Mouse (Mus musculus) midbrain, embryonic 10.5 days (tissue): ENCODE data around the gene Srebf1. TPM values are rescaled to one million over a fixed set of nuclear protein-coding genes. Genes with fewer than 3 reads are reported as not detected.

Experiments used
- DNase-seq: peaks from one replicate; pipeline ENCODE4 v3.0.0-alpha.2; 2017; ENCODE audit warnings: low spot score
- H3K27ac ChIP-seq: fragments of 300-500 bp; sonication (generic); replicated peaks from 2 replicates; pipeline ENCODE4 v1.5.1; 2016; ENCODE audit warnings: mild to moderate bottlenecking
- H3K27me3 ChIP-seq: fragments of 300-500 bp; sonication (generic); 2 replicates; pipeline ENCODE4 v1.6.1; 2016; ENCODE audit warnings: low read depth, mild to moderate bottlenecking; ENCODE audit not compliant: poor library complexity, severe bottlenecking
- H3K36me3 ChIP-seq: fragments of 300-500 bp; sonication (generic); 2 replicates; pipeline ENCODE4 v1.6.1; 2016; ENCODE audit warnings: mild to moderate bottlenecking, moderate library complexity
- H3K4me1 ChIP-seq: fragments of 300-500 bp; sonication (generic); 2 replicates; pipeline ENCODE4 v1.6.1; 2016
- H3K4me3 ChIP-seq: fragments of 300-500 bp; sonication (generic); 2 replicates; pipeline ENCODE4 v1.5.1; 2016; ENCODE audit warnings: mild to moderate bottlenecking, moderate library complexity
- H3K9me3 ChIP-seq: fragments of 300-500 bp; sonication (generic); replicated peaks from 2 replicates; pipeline ENCODE4 v1.6.1; 2016; ENCODE audit warnings: mild to moderate bottlenecking
- WGBS: fragments of 180-500 bp; shearing (Covaris S2); methylation state at CpG from one replicate; pipeline ENCODE4 v1.1.7; 2016; 5-methylcytosine and 5-hydroxymethylcytosine counted together
- polyA plus RNA-seq: library from polyadenylated mRNA; unstranded; fragments of >200 nt; fragmentation: Nextera tagmentation; extraction: Ambion mirVana; gene quantifications from 2 replicates; pipeline ENCODE4 v1.2.1, GENCODE M21; 2016

Srebf1 gene
- polyA plus RNA-seq, 1 experiment from 2014 or later = 47.0 TPM

DNA sequence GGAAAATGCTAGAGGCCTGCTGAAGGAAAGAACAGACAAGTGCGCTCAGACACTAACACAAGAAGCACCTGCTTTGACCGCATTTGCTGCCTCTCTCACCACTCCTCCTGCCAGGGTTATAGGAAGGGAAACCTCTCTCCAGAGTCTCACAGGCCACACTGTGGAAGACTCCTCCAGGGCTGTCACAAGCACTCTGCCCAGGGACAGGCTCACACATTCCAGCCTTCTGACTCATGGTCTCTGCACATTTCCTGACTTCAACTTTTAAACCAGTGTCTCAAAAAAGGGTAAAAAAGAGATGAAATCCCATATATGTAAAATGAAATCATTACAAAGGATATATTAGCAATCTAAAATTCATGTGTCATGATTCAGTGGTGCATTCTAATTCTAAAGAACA is 31.2 kb upstream of the Srebf1 start:
- 94% methylated on average over 2 of the region's 2 CpGs for WGBS
- Histone ChIP-seq H3K4me1 (peaks cover 10% of the 10 kb centered on the region), H3K4me3 (no peak overlapping the region), H3K9me3 (no peaks in the 10 kb centered on the region), H3K27ac (no peak overlapping the region), H3K27me3 (no peaks in the 10 kb centered on the region), H3K36me3 (peaks cover 10% of the 10 kb centered on the region; the same call in 1 of the 2 replicates)
- DNase-seq = no peak

DNA sequence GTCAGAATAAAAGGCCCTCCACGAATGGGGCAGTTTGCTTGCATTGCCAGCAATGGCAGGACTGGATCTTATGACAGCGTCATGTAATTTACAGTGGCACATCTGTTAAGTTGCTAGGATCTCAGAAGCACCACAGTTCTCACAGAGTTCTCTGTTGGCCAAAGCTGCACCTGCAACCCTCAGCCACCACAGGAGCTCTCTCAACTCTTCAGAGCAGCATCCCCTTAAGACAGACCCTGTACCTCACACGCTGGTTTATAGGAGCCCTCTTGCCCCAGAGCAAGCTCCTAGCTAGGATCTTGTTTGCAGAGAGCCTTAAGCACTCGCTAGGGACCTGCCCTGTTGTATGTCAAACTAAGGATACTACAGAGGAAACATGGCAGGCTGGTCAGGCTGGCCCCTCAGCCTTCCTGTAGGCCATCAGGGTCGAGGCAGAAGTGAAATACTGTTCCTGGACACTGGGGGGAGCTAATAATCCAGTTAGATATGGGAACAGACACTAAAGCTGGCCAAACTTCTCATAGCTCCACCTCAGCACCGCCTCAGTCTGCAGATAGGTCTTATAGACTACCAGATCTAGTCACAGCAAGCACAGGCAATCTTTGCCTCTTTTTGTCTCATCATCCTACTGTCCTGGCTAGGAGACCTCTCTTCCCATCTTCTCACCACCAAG is 28.7 kb upstream of the Srebf1 start:
- H3K36me3 ChIP-seq = peaks cover 5% of the 10 kb centered on the region; the same call in 1 of the 2 replicates
- no peaks in the 10 kb centered on the region for H3K9me3 ChIP-seq
- peaks cover 19% of the 10 kb centered on the region for H3K4me1 ChIP-seq
- 55% methylated on average over 6 of the region's 6 CpGs for whole genome bisulfite sequencing
- peak; percentile 33 for DNase-seq
- H3K27ac ChIP-seq = no peak overlapping the region
- H3K4me3 ChIP-seq = no peak overlapping the region
- no peaks in the 10 kb centered on the region for H3K27me3 ChIP-seq

DNA sequence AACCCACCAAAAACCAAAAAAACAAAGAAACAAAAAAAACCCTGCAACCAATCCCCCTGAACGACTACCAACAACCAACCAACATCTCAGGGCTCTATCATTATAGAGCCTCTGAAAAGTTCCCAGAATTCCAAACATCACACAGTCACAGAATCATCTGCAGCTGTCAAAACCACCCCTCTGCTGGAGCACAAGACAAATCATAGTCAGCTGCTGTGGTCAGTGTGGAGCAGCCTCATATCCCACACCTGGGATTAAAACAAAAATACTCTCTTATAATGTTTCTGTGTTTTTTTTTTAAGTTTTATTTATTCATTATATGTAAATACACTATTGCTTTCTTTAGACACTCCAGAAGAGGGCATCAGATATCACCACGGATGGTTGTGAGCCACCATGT is 27.5 kb upstream of the Srebf1 start:
- H3K36me3 ChIP-seq = peaks cover 5% of the 10 kb centered on the region; the same call in 1 of the 2 replicates
- no peak overlapping the region for H3K27ac ChIP-seq
- no peak overlapping the region for H3K4me3 ChIP-seq
- WGBS = 85% methylated on average over 2 of the region's 2 CpGs
- no peaks in the 10 kb centered on the region for H3K9me3 ChIP-seq
- peaks cover 19% of the 10 kb centered on the region for H3K4me1 ChIP-seq
- DNase-seq = no peak
- no peaks in the 10 kb centered on the region for H3K27me3 ChIP-seq

DNA sequence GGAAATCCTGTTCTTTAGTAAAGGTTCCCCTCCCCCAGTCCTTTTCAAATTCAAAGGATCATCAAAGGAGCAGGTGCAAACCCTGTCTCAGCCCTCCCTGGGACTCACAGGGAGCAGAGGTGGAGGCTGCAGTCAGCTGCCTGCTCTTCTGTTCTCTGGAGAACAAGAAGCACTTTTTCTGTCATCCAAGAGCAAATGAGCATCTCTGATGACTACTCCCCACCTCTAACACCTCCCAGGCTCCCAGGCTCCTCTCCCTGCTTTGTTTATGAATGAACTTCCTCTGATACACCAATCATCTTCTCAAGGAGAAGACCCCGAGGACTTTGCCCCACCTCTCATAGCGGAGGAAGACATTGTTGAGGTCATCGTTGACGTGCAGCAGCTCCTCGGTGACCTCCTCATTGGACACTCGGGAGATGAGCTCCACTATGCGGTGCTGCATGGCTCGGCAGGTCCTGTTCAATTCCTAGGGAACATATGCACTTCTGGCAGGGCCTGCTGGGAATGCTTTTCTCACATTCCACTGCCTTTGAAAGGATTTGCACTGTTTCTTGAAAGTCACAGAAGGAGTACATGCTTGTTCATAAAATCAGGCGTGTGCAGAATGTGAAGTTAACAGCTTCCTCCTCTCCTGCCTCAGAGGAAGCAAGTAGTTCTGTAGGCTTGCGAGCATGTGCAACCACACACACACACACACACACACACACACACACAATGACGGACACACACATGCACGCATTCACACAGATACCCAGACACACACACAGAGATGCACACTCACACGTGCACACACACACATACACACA is 26.4 kb upstream of the Srebf1 start:
- H3K27ac ChIP-seq = peak overlapping the region; percentile 61; the same call in 1 of the 2 replicates
- peaks cover 20% of the 10 kb centered on the region for H3K4me1 ChIP-seq
- no peak overlapping the region for H3K4me3 ChIP-seq
- DNase-seq = peak; percentile 22
- WGBS = 59% methylated on average over 13 of the region's 13 CpGs
- peaks cover 5% of the 10 kb centered on the region; the same call in 1 of the 2 replicates for H3K36me3 ChIP-seq
- H3K9me3 ChIP-seq = no peaks in the 10 kb centered on the region
- no peaks in the 10 kb centered on the region for H3K27me3 ChIP-seq

GRCm38 (mm10) chr11:60247753-60248550 is 25.6 kb upstream of the Srebf1 start:
- Histone ChIP-seq H3K4me3 (no peak overlapping the region), H3K27me3 (no peaks in the 10 kb centered on the region), H3K4me1 (peaks cover 20% of the 10 kb centered on the region), H3K36me3 (peaks cover 5% of the 10 kb centered on the region; the same call in 1 of the 2 replicates), H3K27ac (peak overlapping the region; percentile 61; the same call in 1 of the 2 replicates), H3K9me3 (no peaks in the 10 kb centered on the region)
- DNase-seq = no peak
- WGBS = 69% methylated on average over 5 of the region's 5 CpGs

DNA sequence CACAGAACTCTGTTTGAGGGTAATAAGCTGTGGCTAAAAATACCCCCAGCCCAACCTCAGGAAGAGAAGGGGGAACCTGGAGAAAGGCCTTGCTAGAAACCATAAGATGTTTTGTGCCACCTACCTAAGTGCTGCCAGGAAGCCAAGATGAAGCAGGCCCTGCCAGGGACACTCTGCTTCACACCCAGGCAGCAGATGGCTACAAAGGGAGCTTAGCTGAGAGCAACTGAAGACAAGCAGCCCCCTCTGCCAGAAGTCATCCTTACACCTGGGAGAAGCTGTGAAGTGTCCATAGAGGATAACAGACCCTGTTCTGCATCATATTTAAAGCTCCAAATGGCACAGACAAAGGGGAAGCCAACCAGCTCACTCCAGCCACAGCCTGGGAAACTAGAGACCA is 23.7 kb upstream of the Srebf1 start:
- peak overlapping the region; percentile 25; the same call in 1 of the 2 replicates for H3K27ac ChIP-seq
- no peaks in the 10 kb centered on the region for H3K9me3 ChIP-seq
- peaks cover 9% of the 10 kb centered on the region; the same call in 1 of the 2 replicates for H3K36me3 ChIP-seq
- H3K4me3 ChIP-seq = no peak overlapping the region
- H3K4me1 ChIP-seq = peaks cover 20% of the 10 kb centered on the region
- H3K27me3 ChIP-seq = no peaks in the 10 kb centered on the region
- DNase-seq = no peak

- 73% methylated on average over 11 of the region's 11 CpGs for WGBS
- no peak for DNase-seq
- H3K27ac ChIP-seq = no peak overlapping the region
These were observed 22.2 kb upstream of the Srebf1 start for GRCm38 (mm10) chr11:60244503-60245143.

GRCm38 (mm10) chr11:60240509-60240908 is 18.1 kb upstream of the Srebf1 start:
- peaks cover 14% of the 10 kb centered on the region; the same call in 1 of the 2 replicates for H3K36me3 ChIP-seq
- H3K27me3 ChIP-seq = no peaks in the 10 kb centered on the region
- no peak for DNase-seq
- no peaks in the 10 kb centered on the region for H3K9me3 ChIP-seq
- H3K4me3 ChIP-seq = no peak overlapping the region
- H3K4me1 ChIP-seq = peaks cover 5% of the 10 kb centered on the region; the same call in 1 of the 2 replicates
- 90% methylated on average over 4 of the region's 4 CpGs for WGBS
- H3K27ac ChIP-seq = no peak overlapping the region

More at GRCm38 (mm10) chr11:60244503-60245143, 22.2 kb upstream of the Srebf1 start:
- Histone ChIP-seq H3K36me3 (peaks cover 14% of the 10 kb centered on the region; the same call in 1 of the 2 replicates), H3K4me3 (no peak overlapping the region), H3K4me1 (peaks cover 20% of the 10 kb centered on the region), H3K9me3 (no peaks in the 10 kb centered on the region), H3K27me3 (no peaks in the 10 kb centered on the region)

GRCm38 (mm10) chr11:60235351-60235750 is 13.0 kb upstream of the Srebf1 start:
- no peak overlapping the region for H3K27ac ChIP-seq
- 85% methylated on average over 5 of the region's 5 CpGs for WGBS
- no peak overlapping the region for H3K4me3 ChIP-seq
- no peaks in the 10 kb centered on the region for H3K9me3 ChIP-seq
- DNase-seq = no peak
- H3K27me3 ChIP-seq = no peaks in the 10 kb centered on the region
- H3K4me1 ChIP-seq = peaks cover 29% of the 10 kb centered on the region
- peaks cover 5% of the 10 kb centered on the region; the same call in 1 of the 2 replicates for H3K36me3 ChIP-seq

DNA sequence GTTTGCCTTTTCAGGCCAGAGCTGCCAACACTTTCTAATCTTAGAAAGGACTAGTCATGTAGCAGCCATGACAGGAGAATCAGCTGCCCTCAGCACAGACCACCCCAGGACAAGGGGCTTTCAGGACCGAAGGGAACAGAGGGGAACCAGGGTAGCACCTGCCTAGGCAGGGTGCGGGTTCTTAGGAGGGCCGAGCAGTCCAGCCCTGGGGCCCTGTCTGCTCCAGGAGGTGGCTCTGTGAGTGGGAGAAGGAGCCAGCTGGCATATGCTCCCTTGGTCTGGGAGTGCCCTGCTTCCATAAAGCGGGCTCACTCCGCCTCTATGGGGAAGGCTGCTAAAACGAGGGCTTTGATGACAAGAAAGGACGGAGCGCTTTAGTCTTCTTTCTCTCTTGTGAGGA is 10.9 kb upstream of the Srebf1 start:
- H3K4me3 ChIP-seq = no peak overlapping the region
- peaks cover 31% of the 10 kb centered on the region for H3K4me1 ChIP-seq
- no peaks in the 10 kb centered on the region for H3K9me3 ChIP-seq
- DNase-seq = no peak
- H3K36me3 ChIP-seq = no peaks in the 10 kb centered on the region; the same call in 1 of the 2 replicates
- peak overlapping the region; percentile 63 for H3K27ac ChIP-seq
- no peaks in the 10 kb centered on the region for H3K27me3 ChIP-seq
- WGBS = 71% methylated on average over 8 of the region's 8 CpGs

DNA sequence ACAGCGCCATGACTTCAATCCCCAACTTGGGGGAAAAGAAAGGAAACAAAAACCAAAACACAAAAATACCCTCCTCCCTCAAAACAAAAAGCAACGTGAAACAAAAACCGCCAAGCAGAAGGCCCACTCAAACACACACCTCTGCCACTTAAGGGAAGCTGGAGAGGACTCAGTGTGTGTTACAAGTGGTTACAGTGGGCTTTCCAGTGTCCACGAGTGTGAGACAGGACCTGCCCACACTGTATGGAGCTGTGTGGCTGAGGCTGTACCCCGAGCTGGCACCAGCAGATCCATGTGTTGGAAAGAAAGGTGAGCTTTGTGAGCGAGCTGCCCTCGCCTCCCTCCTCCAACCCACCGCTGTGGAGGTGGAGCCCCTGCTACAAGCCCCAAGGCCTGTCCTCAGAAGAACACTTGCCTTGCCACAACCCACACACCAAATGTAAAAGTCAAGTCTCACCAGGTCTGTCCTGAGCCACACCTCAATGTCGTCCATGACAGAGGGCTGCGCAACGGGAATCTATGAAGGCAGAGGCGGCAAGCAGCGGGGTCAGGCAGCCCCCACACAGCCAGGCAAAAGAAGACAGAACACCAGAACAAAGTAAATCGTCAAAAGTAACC is 10.2 kb upstream of the Srebf1 start:
- Histone ChIP-seq H3K4me1 (peaks cover 31% of the 10 kb centered on the region), H3K27ac (peak overlapping the region; percentile 53), H3K9me3 (no peaks in the 10 kb centered on the region), H3K36me3 (no peaks in the 10 kb centered on the region; the same call in 1 of the 2 replicates), H3K27me3 (no peaks in the 10 kb centered on the region), H3K4me3 (no peak overlapping the region)
- DNase-seq = no peak
- WGBS = 78% methylated on average over 14 of the region's 14 CpGs
